8 mouse cellular contexts compared by ENCODE assay signal in the genomic region with DNA sequence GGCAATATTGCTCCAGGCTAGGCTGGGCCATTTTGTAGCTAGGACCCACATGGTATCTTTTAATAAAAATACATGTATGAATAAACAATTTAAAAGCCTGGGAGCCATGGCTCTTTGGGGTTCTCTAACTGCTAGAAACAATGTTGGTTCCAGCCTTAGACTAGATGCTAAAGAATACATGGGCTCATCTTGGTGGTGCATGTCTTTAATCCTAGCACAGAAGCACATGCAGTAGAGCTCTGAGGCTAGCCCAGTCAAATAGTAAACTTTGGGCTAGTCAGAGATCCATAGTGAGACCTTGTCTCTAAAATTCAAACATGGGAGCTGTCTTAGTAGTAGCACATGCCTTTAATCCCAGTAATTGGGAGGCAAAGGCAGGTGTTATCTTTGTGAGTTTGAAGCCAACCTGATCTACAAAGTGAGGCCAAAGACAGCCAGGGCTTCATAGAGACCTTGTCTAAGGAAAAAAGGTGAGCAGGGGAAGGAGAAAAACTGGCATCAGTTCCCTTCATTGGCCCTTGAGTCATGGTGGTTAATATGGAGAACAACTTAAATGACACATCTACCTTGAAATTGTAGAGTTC. TPM values are rescaled to one million over a fixed set of nuclear protein-coding genes. Genes with fewer than 3 reads are reported as not detected.
DNase-seq lines count a peak whose midpoint lies in the region; ATAC-seq and TF ChIP-seq lines count a peak whose summit lies in the region.

No protein-coding gene starts in this region.

- H3K27ac ChIP-seq in gastrocnemius, adult 2 months = 0 out of 2 replicates have a peak overlapping the region, but pooled peaks have one; percentile 3
- no peak overlapping the region for H3K27ac ChIP-seq in forebrain, postnatal 0 days (ENCODE audit: low read depth, low read length)
- H3K27ac ChIP-seq in liver, embryonic 16.5 days (ENCODE audit: low read length) = 0 out of 2 replicates have a peak overlapping the region, but pooled peaks have one; percentile 18

- peaks cover 17% of the 10 kb centered on the region; the same call in 1 of the 2 replicates for H3K36me3 ChIP-seq in forebrain, postnatal 0 days (ENCODE audit: insufficient read depth)
- H3K36me3 ChIP-seq in liver, embryonic 16.5 days (ENCODE audit: control insufficient read depth, insufficient read depth) = peaks cover 26% of the 10 kb centered on the region

- H3K27me3 ChIP-seq in forebrain, postnatal 0 days (ENCODE audit: insufficient read depth, low read length) = no peaks in the 10 kb centered on the region
- H3K27me3 ChIP-seq in liver, embryonic 16.5 days (ENCODE audit: control insufficient read depth, insufficient read depth, low read depth, low read length) = no peaks in the 10 kb centered on the region

- H3K9ac ChIP-seq in forebrain, postnatal 0 days = no peak overlapping the region
- no peak overlapping the region for H3K9ac ChIP-seq in liver, embryonic 16.5 days (ENCODE audit: low read depth, low read length)

- no peaks in the 10 kb centered on the region for H3K9me3 ChIP-seq in forebrain, postnatal 0 days (ENCODE audit: low read length)
- H3K9me3 ChIP-seq in liver, embryonic 16.5 days (replicated peaks; ENCODE audit: control insufficient read depth, low read length) = no peaks in the 10 kb centered on the region

- H3K4me2 ChIP-seq in forebrain, postnatal 0 days (ENCODE audit: low read depth) = peak overlapping the region; percentile 60
- peak overlapping the region; percentile 84 for H3K4me2 ChIP-seq in liver, embryonic 16.5 days (ENCODE audit: low read depth, low read length)

- TF ChIP-seq CTCF in gastrocnemius, adult 2 months (IDR thresholded peaks at IDR 0.05) = no peak
- TF ChIP-seq CTCF in forebrain, postnatal 0 days (IDR thresholded peaks at IDR 0.05; ENCODE audit: low read depth) = no peak

- intact Hi-C loops in gastrocnemius, adult 2 months (cut with DNase I) = no loop called here
- intact Hi-C loops in gastrocnemius, postnatal 14 days (cut with DNase I; ENCODE audit: low total_unique reads) = no loop called here

- peak overlapping the region; percentile 77 for H3K4me3 ChIP-seq in gastrocnemius, adult 2 months
- peak overlapping the region; percentile 32 for H3K4me3 ChIP-seq in forebrain, postnatal 0 days (ENCODE audit: low read depth, low read length)
- peak overlapping the region; percentile 67 for H3K4me3 ChIP-seq in liver, embryonic 16.5 days (ENCODE audit: low read depth, low read length)

- H3K4me1 ChIP-seq in forebrain, postnatal 0 days (ENCODE audit: insufficient read depth) = peaks cover 22% of the 10 kb centered on the region
- peaks cover 21% of the 10 kb centered on the region for H3K4me1 ChIP-seq in liver, embryonic 16.5 days (ENCODE audit: control insufficient read depth, low read depth, low read length)

- DNase-seq in gastrocnemius, adult 2 months = no peak
- no peak for DNase-seq in gastrocnemius, postnatal 14 days
- peak; percentile 45 for DNase-seq in 3T3-L1 (ENCODE audit: low read depth, low spot score)
- DNase-seq in forebrain, postnatal 0 days = no peak
- no peak for DNase-seq in adrenal gland, postnatal 25 days
- DNase-seq in adrenal gland, adult 2 months = no peak

- no peak for ATAC-seq in forebrain, postnatal 0 days
- ATAC-seq in liver, embryonic 16.5 days (ENCODE audit: low read depth) = no peak
- no peak for ATAC-seq in frontal cortex, adult (ENCODE audit: low TSS enrichment)

RNA-seq across cellular contexts. Expression of a gene that starts 4.1 kb away (rescaled TPM):
- 100 to 1,000 TPM; 776 to 989 TPM for total RNA-seq in gastrocnemius, adult 2 months (2021)
- total RNA-seq in gastrocnemius, postnatal 14 days (2021) = 1,000 to 10,000 TPM; 1,001 to 1,005 TPM
- total RNA-seq in forebrain, postnatal 0 days (2014; rRNA removed) = 1,115 and 1,190 TPM in 2 replicates
- polyA plus RNA-seq in forebrain, postnatal 0 days (2015; fragmentation: Nextera tagmentation; extraction: Ambion mirVana) = 4,663 and 5,112 TPM in 2 replicates
- 1,628 and 1,645 TPM in 2 replicates for polyA plus RNA-seq in liver, embryonic 16.5 days (2015; fragmentation: Nextera tagmentation; extraction: Ambion mirVana)
- 1,162 and 1,405 TPM in 2 replicates for total RNA-seq in adrenal gland, postnatal 25 days (2021)
- 1,000 to 10,000 TPM; 1,385 to 1,758 TPM for total RNA-seq in adrenal gland, adult 2 months (2021)
- polyA plus RNA-seq in adrenal gland, adult 2 months (2012; rRNA removed) = 1,114 and 1,206 TPM in 2 replicates

RNA-seq across cellular contexts. Expression of a gene that starts 16.0 kb away (rescaled TPM):
- total RNA-seq in gastrocnemius, adult 2 months (2021) = 10 to 100 TPM; 19.2 to 24.3 TPM
- total RNA-seq in gastrocnemius, postnatal 14 days (2021) = 10 to 100 TPM; 15.4 to 20.4 TPM
- 79.0 and 112 TPM in 2 replicates for total RNA-seq in forebrain, postnatal 0 days (2014; rRNA removed)
- 50.8 and 68.0 TPM in 2 replicates for polyA plus RNA-seq in forebrain, postnatal 0 days (2015; fragmentation: Nextera tagmentation; extraction: Ambion mirVana)
- polyA plus RNA-seq in liver, embryonic 16.5 days (2015; fragmentation: Nextera tagmentation; extraction: Ambion mirVana) = 4.5 and 7.2 TPM in 2 replicates
- total RNA-seq in adrenal gland, postnatal 25 days (2021) = 40.0 and 44.4 TPM in 2 replicates
- total RNA-seq in adrenal gland, adult 2 months (2021) = 10 to 100 TPM; 44.1 to 45.8 TPM
- 46.8 and 58.2 TPM in 2 replicates for polyA plus RNA-seq in adrenal gland, adult 2 months (2012; rRNA removed)

RNA-seq across cellular contexts. Expression of a gene that starts 19.3 kb away (rescaled TPM):
- total RNA-seq in gastrocnemius, adult 2 months (2021) = 1 to 10 TPM in 1 of 2 experiments, under 1 TPM in 1; 0.89 to 1.1 TPM
- 1 to 10 TPM; 1.7 to 2.4 TPM for total RNA-seq in gastrocnemius, postnatal 14 days (2021)
- total RNA-seq in forebrain, postnatal 0 days (2014; rRNA removed) = 38.1 and 46.6 TPM in 2 replicates
- 21.6 and 26.2 TPM in 2 replicates for polyA plus RNA-seq in forebrain, postnatal 0 days (2015; fragmentation: Nextera tagmentation; extraction: Ambion mirVana)
- polyA plus RNA-seq in liver, embryonic 16.5 days (2015; fragmentation: Nextera tagmentation; extraction: Ambion mirVana) = 5.0 and 5.7 TPM in 2 replicates
- 1.6 and 1.9 TPM in 2 replicates for total RNA-seq in adrenal gland, postnatal 25 days (2021)
- total RNA-seq in adrenal gland, adult 2 months (2021) = 1 to 10 TPM; 2.7 to 4.2 TPM
- 2.7 and 3.9 TPM in 2 replicates for polyA plus RNA-seq in adrenal gland, adult 2 months (2012; rRNA removed)
